Mouse (Mus musculus) hindbrain, embryonic 13.5 days (tissue): ENCODE data around the gene Tex29. TPM values are rescaled to one million over a fixed set of nuclear protein-coding genes. Genes with fewer than 3 reads are reported as not detected.

Source experiments
- ATAC-seq: fragments of 200-750 bp; cut with Nextera tagmentation; 2 replicates; pipeline ENCODE4 v1.8.0; 2017; ENCODE audit warnings: moderate TSS enrichment; ENCODE audit not compliant: low FRiP score
- H3K27ac ChIP-seq: fragments of 300-500 bp; sonication (generic); 2 replicates; pipeline ENCODE4 v1.5.1; 2015; ENCODE audit warnings: inconsistent platforms, mild to moderate bottlenecking, moderate library complexity
- H3K27me3 ChIP-seq: fragments of 300-500 bp; sonication (generic); 2 replicates; pipeline ENCODE4 v1.6.1; 2015; ENCODE audit warnings: mild to moderate bottlenecking, inconsistent platforms
- H3K36me3 ChIP-seq: fragments of 300-500 bp; sonication (generic); 2 replicates; pipeline ENCODE4 v1.6.1; 2015; ENCODE audit warnings: mild to moderate bottlenecking, inconsistent platforms
- H3K4me1 ChIP-seq: fragments of 300-500 bp; sonication (generic); replicated peaks from 2 replicates; pipeline ENCODE4 v1.6.1; 2015; ENCODE audit warnings: inconsistent platforms
- H3K4me2 ChIP-seq: fragments of 300-500 bp; sonication (generic); 2 replicates; pipeline ENCODE4 v1.6.1; 2015; ENCODE audit warnings: inconsistent platforms, mild to moderate bottlenecking, moderate library complexity
- H3K4me3 ChIP-seq: fragments of 300-500 bp; sonication (generic); 2 replicates; pipeline ENCODE4 v1.5.1; 2015; ENCODE audit warnings: mild to moderate bottlenecking, inconsistent platforms
- H3K9ac ChIP-seq: fragments of 300-500 bp; sonication (generic); 2 replicates; pipeline ENCODE4 v1.6.1; 2015; ENCODE audit warnings: mild to moderate bottlenecking, inconsistent platforms
- H3K9me3 ChIP-seq: fragments of 300-500 bp; sonication (generic); 2 replicates; pipeline ENCODE4 v1.6.1; 2016; ENCODE audit warnings: inconsistent platforms
- WGBS: fragments of 180-500 bp; shearing (Covaris S2); methylation state at CpG from one replicate; pipeline ENCODE4 v1.1.7; 2015; 5-methylcytosine and 5-hydroxymethylcytosine counted together
- polyA plus RNA-seq: library from polyadenylated mRNA; unstranded; fragments of >200 nt; fragmentation: Nextera tagmentation; extraction: Ambion mirVana; gene quantifications from 2 replicates; pipeline ENCODE4 v1.2.1, GENCODE M21; 2015

Tex29 gene
- polyA plus RNA-seq, 1 experiment from 2014 or later: 0.44 TPM

- no peak overlapping the region for H3K27ac ChIP-seq
- no peaks in the 10 kb centered on the region for H3K9me3 ChIP-seq
- 84% methylated on average over 6 of the region's 7 CpGs for WGBS
- ATAC-seq: no peak
- H3K4me1 ChIP-seq: no peaks in the 10 kb centered on the region
- H3K27me3 ChIP-seq: no peaks in the 10 kb centered on the region
- H3K4me2 ChIP-seq: no peak overlapping the region
- no peak overlapping the region for H3K4me3 ChIP-seq
- H3K36me3 ChIP-seq: peaks cover 98% of the 10 kb centered on the region
- no peak overlapping the region for H3K9ac ChIP-seq
Observed at GRCm38 (mm10) chr8:11813801-11814200, 26.5 kb upstream of the Tex29 start.

- peaks cover 98% of the 10 kb centered on the region for H3K36me3 ChIP-seq
- H3K4me3 ChIP-seq: no peak overlapping the region
- no peak overlapping the region for H3K9ac ChIP-seq
- H3K9me3 ChIP-seq: no peaks in the 10 kb centered on the region
- no peak overlapping the region for H3K27ac ChIP-seq
- no peak overlapping the region for H3K4me2 ChIP-seq
- H3K27me3 ChIP-seq: no peaks in the 10 kb centered on the region
- no peak for ATAC-seq
- WGBS: 84% methylated on average over 7 of the region's 7 CpGs
- H3K4me1 ChIP-seq: peaks cover 2% of the 10 kb centered on the region; the same call in 1 of the 2 replicates
Observed at GRCm38 (mm10) chr8:11815206-11815605, 25.1 kb upstream of the Tex29 start.

DNA sequence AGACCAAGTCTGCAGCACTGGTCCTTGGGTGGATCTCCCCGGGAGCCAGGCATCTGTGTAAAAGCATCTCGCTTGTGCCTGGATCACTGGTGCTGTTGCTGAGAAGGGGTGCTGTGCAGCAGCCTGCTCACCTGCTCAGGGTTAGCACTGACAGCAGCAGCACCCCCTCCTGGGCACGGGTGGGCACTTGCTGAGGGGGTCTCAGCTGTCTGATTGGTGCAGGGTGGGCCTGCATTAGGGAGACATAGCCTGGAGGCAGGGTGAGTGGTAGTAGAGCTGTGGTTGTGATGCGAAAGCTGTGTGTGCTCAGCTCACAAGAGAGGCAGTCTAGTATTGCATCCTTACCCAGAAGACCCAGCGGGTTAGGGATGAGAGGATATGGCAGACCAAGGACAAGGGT, 20.1 kb upstream of the Tex29 start:
- Histone ChIP-seq H3K4me3 (no peak overlapping the region), H3K9me3 (no peaks in the 10 kb centered on the region), H3K4me2 (no peak overlapping the region), H3K9ac (no peak overlapping the region; the same call in 1 of the 2 replicates), H3K27me3 (no peaks in the 10 kb centered on the region), H3K36me3 (peaks cover 97% of the 10 kb centered on the region), H3K27ac (peak overlapping the region; percentile 48; the same call in 1 of the 2 replicates), H3K4me1 (peaks cover 7% of the 10 kb centered on the region; the same call in 1 of the 2 replicates)
- WGBS: 87% methylated on average over 5 of the region's 5 CpGs
- peak; percentile 55 for ATAC-seq

DNA sequence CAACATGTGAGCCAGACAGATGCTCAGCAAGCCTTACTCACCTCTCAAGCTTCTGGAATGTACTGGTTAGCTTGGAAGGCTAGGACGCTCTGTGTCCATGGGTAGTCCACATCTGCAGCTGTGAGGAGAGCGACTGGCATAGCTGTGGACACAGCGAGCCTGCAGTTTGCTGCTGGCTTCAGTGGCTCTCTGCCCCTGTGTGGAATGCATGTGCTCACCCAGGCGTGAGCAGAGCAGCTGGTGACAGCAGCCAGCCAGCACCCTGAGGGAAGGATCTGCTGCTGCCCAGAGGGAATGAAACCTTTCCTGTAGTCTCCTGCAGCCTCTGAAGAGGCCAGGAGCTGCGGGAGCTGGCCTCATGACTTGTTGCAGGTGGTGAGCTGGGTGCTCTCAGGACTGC, 19.7 kb upstream of the Tex29 start:
- peaks cover 7% of the 10 kb centered on the region; the same call in 1 of the 2 replicates for H3K4me1 ChIP-seq
- H3K4me2 ChIP-seq: no peak overlapping the region
- 74% methylated on average over 5 of the region's 5 CpGs for WGBS
- 0 out of 2 replicates have a peak overlapping the region, but pooled peaks have one; percentile 48 for H3K27ac ChIP-seq
- ATAC-seq: peak; percentile 15; the same call in 1 of the 2 replicates
- no peak overlapping the region for H3K4me3 ChIP-seq
- no peak overlapping the region for H3K9ac ChIP-seq
- peaks cover 97% of the 10 kb centered on the region for H3K36me3 ChIP-seq
- no peaks in the 10 kb centered on the region for H3K9me3 ChIP-seq
- H3K27me3 ChIP-seq: no peaks in the 10 kb centered on the region

- no peaks in the 10 kb centered on the region for H3K9me3 ChIP-seq
- WGBS: 96% methylated on average over 14 of the region's 14 CpGs
- no peak for ATAC-seq
- no peak overlapping the region for H3K27ac ChIP-seq
- peaks cover 97% of the 10 kb centered on the region for H3K36me3 ChIP-seq
- H3K4me2 ChIP-seq: no peak overlapping the region
- no peaks in the 10 kb centered on the region for H3K27me3 ChIP-seq
- H3K4me3 ChIP-seq: no peak overlapping the region
- peaks cover 7% of the 10 kb centered on the region; the same call in 1 of the 2 replicates for H3K4me1 ChIP-seq
- H3K9ac ChIP-seq: no peak overlapping the region
Observed at GRCm38 (mm10) chr8:11821451-11822206, 18.6 kb upstream of the Tex29 start.

- Histone ChIP-seq H3K27me3 (no peaks in the 10 kb centered on the region), H3K4me2 (no peak overlapping the region), H3K9me3 (no peaks in the 10 kb centered on the region), H3K27ac (peak overlapping the region; percentile 35; the same call in 1 of the 2 replicates), H3K4me3 (no peak overlapping the region), H3K9ac (no peak overlapping the region), H3K36me3 (peaks cover 96% of the 10 kb centered on the region), H3K4me1 (peaks cover 13% of the 10 kb centered on the region; the same call in 1 of the 2 replicates)
- ATAC-seq: no peak
- 85% methylated on average over 9 of the region's 9 CpGs for WGBS
Observed at GRCm38 (mm10) chr8:11822550-11823060, 17.7 kb upstream of the Tex29 start.

GRCm38 (mm10) chr8:11825756-11826155, 14.5 kb upstream of the Tex29 start:
- Histone ChIP-seq H3K4me3 (no peak overlapping the region), H3K27me3 (no peaks in the 10 kb centered on the region), H3K9me3 (no peaks in the 10 kb centered on the region), H3K36me3 (peaks cover 76% of the 10 kb centered on the region), H3K4me1 (peaks cover 22% of the 10 kb centered on the region), H3K4me2 (no peak overlapping the region), H3K27ac (no peak overlapping the region), H3K9ac (no peak overlapping the region)
- no peak for ATAC-seq
- 55% methylated on average over 3 of the region's 3 CpGs for WGBS

DNA sequence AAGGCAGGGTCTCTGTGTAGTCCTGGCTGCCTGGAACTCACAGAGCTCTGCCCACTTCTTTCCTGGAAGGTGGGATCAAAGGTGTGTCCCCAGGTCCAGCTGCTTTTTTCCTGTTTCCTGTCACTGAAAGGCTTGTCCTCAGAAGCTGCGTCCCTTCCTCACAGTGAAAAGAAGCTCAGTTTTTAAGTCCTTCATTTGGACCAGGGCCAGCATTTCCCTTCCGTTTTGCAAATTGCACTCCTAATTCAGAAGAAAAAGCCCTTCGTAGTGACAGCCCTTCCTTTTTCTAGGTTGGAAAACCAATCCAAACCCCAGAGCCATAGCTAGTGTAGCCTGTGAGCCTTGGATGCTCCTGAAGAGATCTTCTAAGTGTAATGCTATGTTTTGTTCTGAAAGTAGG, 13.0 kb upstream of the Tex29 start:
- no peaks in the 10 kb centered on the region for H3K9me3 ChIP-seq
- peaks cover 65% of the 10 kb centered on the region for H3K36me3 ChIP-seq
- no peaks in the 10 kb centered on the region for H3K27me3 ChIP-seq
- H3K9ac ChIP-seq: no peak overlapping the region
- H3K4me3 ChIP-seq: no peak overlapping the region
- no peak overlapping the region for H3K27ac ChIP-seq
- H3K4me1 ChIP-seq: peaks cover 29% of the 10 kb centered on the region
- no peak overlapping the region for H3K4me2 ChIP-seq
- WGBS: 79% methylated on average over 3 of the region's 3 CpGs
- no peak for ATAC-seq

DNA sequence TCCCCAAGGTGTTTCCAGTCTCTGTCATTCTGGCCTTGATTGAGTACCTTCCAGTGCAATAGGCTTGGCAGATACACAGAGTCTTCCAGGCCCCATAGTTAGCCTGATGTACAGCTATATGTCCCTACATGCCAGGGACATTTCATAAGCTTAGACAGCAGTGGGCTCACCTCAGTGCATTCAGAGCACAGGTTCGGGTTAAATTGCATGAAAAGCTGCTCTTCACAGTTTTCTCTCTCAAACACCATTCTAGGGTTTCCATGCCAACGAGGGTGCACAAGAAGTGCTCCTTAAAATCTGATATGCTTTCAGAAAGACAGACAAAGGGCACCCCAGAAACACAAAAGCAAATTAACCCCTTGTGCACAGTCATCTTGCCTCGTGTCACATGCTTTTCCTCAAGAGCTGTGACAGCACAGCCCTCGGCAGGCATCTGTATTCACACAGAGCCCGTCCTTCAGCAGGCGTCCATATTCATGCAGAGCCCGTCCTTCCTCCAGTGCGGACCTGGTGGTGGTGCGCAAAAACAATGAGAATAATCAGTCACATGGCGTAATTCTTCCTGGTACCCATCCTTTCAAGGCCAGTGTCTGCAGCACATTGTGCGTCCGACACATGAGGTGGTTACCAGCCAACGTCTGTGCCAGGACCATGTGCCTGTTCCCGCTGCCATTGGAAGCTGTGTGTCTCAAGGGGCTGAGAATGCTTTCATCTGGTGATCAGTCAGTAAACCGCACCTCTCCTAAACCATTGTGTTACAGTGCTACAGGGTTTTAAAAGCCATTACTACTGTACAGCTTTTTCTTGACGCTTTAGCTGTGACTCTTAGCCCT, 9.8 kb upstream of the Tex29 start:
- 33% methylated on average over 16 of the region's 16 CpGs for WGBS
- peaks cover 65% of the 10 kb centered on the region for H3K36me3 ChIP-seq
- H3K4me2 ChIP-seq: no peak overlapping the region
- H3K27ac ChIP-seq: peak overlapping the region; percentile 77
- ATAC-seq: peak; percentile 74
- no peak overlapping the region for H3K4me3 ChIP-seq
- no peaks in the 10 kb centered on the region for H3K27me3 ChIP-seq
- H3K4me1 ChIP-seq: peaks cover 29% of the 10 kb centered on the region
- H3K9ac ChIP-seq: no peak overlapping the region
- no peaks in the 10 kb centered on the region for H3K9me3 ChIP-seq

- Histone ChIP-seq H3K9me3 (no peaks in the 10 kb centered on the region), H3K9ac (no peak overlapping the region), H3K4me3 (no peak overlapping the region), H3K4me1 (peaks cover 29% of the 10 kb centered on the region), H3K4me2 (no peak overlapping the region), H3K27ac (peak overlapping the region; percentile 77), H3K27me3 (no peaks in the 10 kb centered on the region), H3K36me3 (peaks cover 65% of the 10 kb centered on the region)
- 94% methylated on average over 10 of the region's 10 CpGs for WGBS
- ATAC-seq: no peak
Observed at GRCm38 (mm10) chr8:11831174-11831573, 9.1 kb upstream of the Tex29 start.

- no peaks in the 10 kb centered on the region for H3K27me3 ChIP-seq
- H3K27ac ChIP-seq: no peak overlapping the region
- H3K9ac ChIP-seq: no peak overlapping the region
- H3K4me3 ChIP-seq: no peak overlapping the region
- no peak overlapping the region for H3K4me2 ChIP-seq
- no peak for ATAC-seq
- WGBS: 97% methylated on average over 5 of the region's 5 CpGs
- peaks cover 29% of the 10 kb centered on the region for H3K4me1 ChIP-seq
- no peaks in the 10 kb centered on the region for H3K9me3 ChIP-seq
- peaks cover 66% of the 10 kb centered on the region for H3K36me3 ChIP-seq
Observed at GRCm38 (mm10) chr8:11831939-11832338, 8.3 kb upstream of the Tex29 start.

DNA sequence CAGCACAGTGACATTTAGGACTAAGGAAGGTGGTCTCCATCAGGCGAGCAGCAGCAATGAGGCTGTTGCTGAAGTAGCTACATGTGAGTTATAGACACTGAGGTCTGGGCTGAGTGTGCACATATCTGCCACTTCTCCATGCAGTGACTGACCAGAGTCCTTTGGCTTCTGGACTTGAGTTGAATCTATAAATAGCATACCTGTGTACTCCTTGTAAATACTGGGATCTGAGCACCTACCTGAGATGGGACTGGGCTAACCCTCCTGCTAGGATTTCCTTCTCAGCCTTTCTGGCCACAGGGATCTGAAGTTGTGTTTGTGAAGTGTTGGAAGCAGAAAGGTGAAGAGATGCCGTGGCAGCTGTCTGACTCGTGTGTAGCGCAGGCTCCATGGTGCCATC, 7.1 kb upstream of the Tex29 start:
- no peak overlapping the region for H3K27ac ChIP-seq
- H3K4me1 ChIP-seq: peaks cover 23% of the 10 kb centered on the region
- H3K4me2 ChIP-seq: no peak overlapping the region
- no peak overlapping the region for H3K9ac ChIP-seq
- H3K36me3 ChIP-seq: peaks cover 54% of the 10 kb centered on the region
- no peak overlapping the region for H3K4me3 ChIP-seq
- ATAC-seq: no peak
- no peaks in the 10 kb centered on the region for H3K27me3 ChIP-seq
- WGBS: 97% methylated on average over 4 of the region's 4 CpGs
- H3K9me3 ChIP-seq: no peaks in the 10 kb centered on the region
